Mouse (Mus musculus) myocyte (in vitro differentiated cells): ENCODE results near the gene Ubac2. TPM values are rescaled to one million over a fixed set of nuclear protein-coding genes. Genes with fewer than 3 reads are reported as not detected.

Experiments
- H3K27me3 ChIP-seq: one replicate; pipeline ENCODE4 v1.6.1; 2011; ENCODE audit not compliant: control insufficient read depth, insufficient read depth, insufficient read length
- H3K36me3 ChIP-seq: one replicate; pipeline ENCODE4 v1.6.1; 2011; ENCODE audit not compliant: control insufficient read depth, insufficient read depth
- H3K4me2 ChIP-seq: one replicate; pipeline ENCODE4 v1.6.1; 2011; ENCODE audit warnings: low read depth, control low read depth
- H3K4me3 ChIP-seq: one replicate; pipeline ENCODE4 v1.5.1; 2011; ENCODE audit warnings: mild to moderate bottlenecking, control low read depth, moderate library complexity
- H3K79me2 ChIP-seq: one replicate; pipeline ENCODE4 v1.6.1; 2011; ENCODE audit not compliant: control insufficient read depth, insufficient read depth
- H3ac ChIP-seq: one replicate; pipeline ENCODE4 v1.6.1; 2011; ENCODE audit not compliant: control insufficient read depth, insufficient read length
- CEBPB ChIP-seq: IDR thresholded peaks from 2 replicates; pipeline ENCODE4 v1.6.1; 2011; ENCODE audit warnings: mild to moderate bottlenecking, moderate library complexity; ENCODE audit not compliant: poor library complexity, insufficient read depth, severe bottlenecking
- E2F4 ChIP-seq: IDR thresholded peaks from one replicate; pipeline ENCODE4 v1.6.1; 2011; ENCODE audit warnings: mild to moderate bottlenecking, control low read depth, moderate library complexity; ENCODE audit not compliant: insufficient read depth
- MAX ChIP-seq: IDR thresholded peaks from one replicate; pipeline ENCODE4 v1.6.1; 2011; ENCODE audit warnings: low read depth, mild to moderate bottlenecking, control low read depth
- MYOD1 ChIP-seq, 3 experiments: IDR thresholded peaks; one replicate each; pipeline ENCODE4 v1.6.1; 2011; ENCODE audit warnings: control low read depth in 2 of 3, low read depth in 2 of 3, mild to moderate bottlenecking in 2 of 3, moderate library complexity in 1 of 3; ENCODE audit not compliant: insufficient read length in 2 of 3, control insufficient read depth in 1 of 3
- MYOG ChIP-seq, 3 experiments: IDR thresholded peaks; one replicate each; pipeline ENCODE4 v1.6.1; 2011; ENCODE audit warnings: control low read depth in 2 of 3, low read depth in 2 of 3, mild to moderate bottlenecking in 2 of 3; ENCODE audit not compliant: insufficient read length in 2 of 3, control insufficient read depth in 1 of 3, insufficient read depth in 1 of 3
- POLR2A ChIP-seq: IDR thresholded peaks from one replicate; pipeline ENCODE4 v1.6.1; 2011; ENCODE audit warnings: low read depth, mild to moderate bottlenecking, control low read depth, moderate library complexity; ENCODE audit not compliant: insufficient read length
- POLR2AphosphoS2 ChIP-seq: IDR thresholded peaks from one replicate; pipeline ENCODE4 v1.6.1; 2011; ENCODE audit warnings: low read depth, control low read depth; ENCODE audit not compliant: insufficient read length
- REST ChIP-seq: IDR thresholded peaks from one replicate; pipeline ENCODE4 v1.6.1; 2011; ENCODE audit warnings: mild to moderate bottlenecking, control low read depth, moderate library complexity; ENCODE audit not compliant: insufficient read depth, insufficient read length
- SRF ChIP-seq: IDR thresholded peaks from one replicate; pipeline ENCODE4 v1.6.1; 2011; ENCODE audit warnings: low read depth; ENCODE audit not compliant: control insufficient read depth, insufficient read length
- TCF12 ChIP-seq: IDR thresholded peaks from one replicate; pipeline ENCODE4 v1.6.1; 2011; ENCODE audit warnings: mild to moderate bottlenecking, control low read depth; ENCODE audit not compliant: poor library complexity, insufficient read depth, severe bottlenecking
- TCF3 ChIP-seq: IDR thresholded peaks from one replicate; pipeline ENCODE4 v1.6.1; 2011; ENCODE audit warnings: low read depth, control low read depth; ENCODE audit not compliant: insufficient read length
- USF1 ChIP-seq: IDR thresholded peaks from one replicate; pipeline ENCODE4 v1.6.1; 2011; ENCODE audit warnings: low read depth, mild to moderate bottlenecking, control low read depth, moderate library complexity
- polyA plus RNA-seq: library from polyadenylated mRNA; unstranded; fragments of >200 nt; fragmentation: generic; extraction: Trizol; gene quantifications from one replicate; pipeline ENCODE4 v1.2.1, GENCODE M21; 2012; ENCODE audit warnings: missing spikeins

The Ubac2 gene
- polyA plus RNA-seq, 1 experiment: 33.1 TPM

DNA sequence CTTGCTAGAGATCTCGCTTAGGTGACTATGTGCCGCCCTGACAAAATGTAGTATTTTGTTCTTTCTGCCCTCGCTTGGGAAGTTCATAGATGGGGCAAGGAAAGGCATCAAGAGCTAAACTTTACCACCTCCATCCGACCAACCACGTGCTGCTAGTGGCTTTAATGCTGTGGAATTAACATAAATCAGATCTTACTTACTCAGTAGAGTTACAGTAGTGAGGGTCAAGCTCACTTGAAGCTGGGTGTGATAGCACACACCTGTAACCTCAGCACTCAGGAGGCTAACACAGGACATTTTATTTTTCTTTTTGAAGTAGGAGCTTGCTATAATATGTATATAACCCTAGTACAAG lies 73.6 kb downstream of the Ubac2 start:
- no peak overlapping the region for H3K4me3 ChIP-seq
- H3K36me3 ChIP-seq: peaks cover 5% of the 10 kb centered on the region
- H3K27me3 ChIP-seq: no peaks in the 10 kb centered on the region
- no peak overlapping the region for H3ac ChIP-seq
- H3K79me2 ChIP-seq: no peaks in the 10 kb centered on the region
- TF ChIP-seq CEBPB: no peak
- no peak for TF ChIP-seq POLR2A
- TF ChIP-seq SRF: no peak
- TF ChIP-seq TCF3: no peak
- no peak for TF ChIP-seq E2F4
- no peak for TF ChIP-seq TCF12
- TF ChIP-seq MYOG (IDR thresholded peaks at IDR 0.05; ENCODE audit: control insufficient read depth in 1 of 3, insufficient read depth in 1 of 3, insufficient read length in 2 of 3, low read depth in 2 of 3): no peak
- no peak for TF ChIP-seq POLR2AphosphoS2
- TF ChIP-seq USF1: no peak
- TF ChIP-seq MYOD1 (IDR thresholded peaks at IDR 0.05; ENCODE audit: control insufficient read depth in 1 of 3, insufficient read length in 2 of 3, low read depth in 2 of 3): no peak
- no peak overlapping the region for H3K4me2 ChIP-seq

DNA sequence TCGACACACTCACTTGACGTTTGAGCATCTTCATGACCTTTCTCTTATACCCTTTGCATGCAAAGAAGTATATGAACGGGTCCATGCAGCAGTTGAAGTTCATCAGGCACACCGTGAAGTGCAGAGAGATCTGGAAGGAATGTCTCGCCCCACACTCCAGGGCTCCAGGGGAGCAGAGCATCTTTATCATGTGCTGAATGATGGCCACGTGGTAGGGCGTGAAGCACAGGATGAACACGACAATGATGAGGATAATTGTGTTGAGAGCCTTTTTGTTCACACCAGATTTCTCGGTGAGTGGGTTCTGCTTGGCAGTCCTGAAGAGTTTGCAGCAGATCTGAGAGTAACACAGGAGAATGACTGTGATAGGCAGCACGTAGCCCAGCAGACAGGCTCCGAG lies 75.7 kb downstream of the Ubac2 start:
- H3ac ChIP-seq: no peak overlapping the region
- H3K79me2 ChIP-seq: no peaks in the 10 kb centered on the region
- H3K4me3 ChIP-seq: no peak overlapping the region
- no peaks in the 10 kb centered on the region for H3K27me3 ChIP-seq
- peaks cover 5% of the 10 kb centered on the region for H3K36me3 ChIP-seq
- H3K4me2 ChIP-seq: no peak overlapping the region
- no peak for TF ChIP-seq TCF3

DNA sequence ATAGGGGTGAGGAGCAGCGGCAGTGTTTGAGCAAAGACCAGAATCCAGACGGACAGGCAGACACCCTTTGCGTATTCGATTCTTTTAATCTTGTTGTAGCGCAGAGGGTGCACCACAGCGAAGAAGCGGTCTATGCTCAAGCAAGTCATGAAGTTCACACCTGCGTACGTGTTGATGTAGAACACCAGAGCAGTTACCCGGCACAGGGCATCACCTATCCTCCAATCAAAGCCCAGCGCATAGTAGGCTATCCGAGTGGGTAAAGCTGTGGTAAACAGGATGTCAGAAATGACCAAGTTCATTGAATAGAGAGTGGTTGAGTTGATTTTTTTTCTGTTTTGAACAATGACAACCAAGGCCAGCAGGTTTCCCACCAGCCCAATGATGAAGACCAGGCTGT lies 76.2 kb downstream of the Ubac2 start:
- Histone ChIP-seq H3ac (no peak overlapping the region), H3K4me2 (no peak overlapping the region), H3K36me3 (peaks cover 5% of the 10 kb centered on the region), H3K27me3 (no peaks in the 10 kb centered on the region), H3K4me3 (no peak overlapping the region), H3K79me2 (no peaks in the 10 kb centered on the region)
- TF ChIP-seq MYOG (IDR thresholded peaks at IDR 0.05; ENCODE audit: control insufficient read depth in 1 of 3, insufficient read depth in 1 of 3, insufficient read length in 2 of 3, low read depth in 2 of 3) (no peak), USF1 (no peak), SRF (no peak), MYOD1 (IDR thresholded peaks at IDR 0.05; ENCODE audit: control insufficient read depth in 1 of 3, insufficient read length in 2 of 3, low read depth in 2 of 3) (no peak), TCF3 (no peak), POLR2A (no peak), TCF12 (no peak), CEBPB (no peak), POLR2AphosphoS2 (no peak), E2F4 (no peak), MAX (no peak), REST (no peak)

DNA sequence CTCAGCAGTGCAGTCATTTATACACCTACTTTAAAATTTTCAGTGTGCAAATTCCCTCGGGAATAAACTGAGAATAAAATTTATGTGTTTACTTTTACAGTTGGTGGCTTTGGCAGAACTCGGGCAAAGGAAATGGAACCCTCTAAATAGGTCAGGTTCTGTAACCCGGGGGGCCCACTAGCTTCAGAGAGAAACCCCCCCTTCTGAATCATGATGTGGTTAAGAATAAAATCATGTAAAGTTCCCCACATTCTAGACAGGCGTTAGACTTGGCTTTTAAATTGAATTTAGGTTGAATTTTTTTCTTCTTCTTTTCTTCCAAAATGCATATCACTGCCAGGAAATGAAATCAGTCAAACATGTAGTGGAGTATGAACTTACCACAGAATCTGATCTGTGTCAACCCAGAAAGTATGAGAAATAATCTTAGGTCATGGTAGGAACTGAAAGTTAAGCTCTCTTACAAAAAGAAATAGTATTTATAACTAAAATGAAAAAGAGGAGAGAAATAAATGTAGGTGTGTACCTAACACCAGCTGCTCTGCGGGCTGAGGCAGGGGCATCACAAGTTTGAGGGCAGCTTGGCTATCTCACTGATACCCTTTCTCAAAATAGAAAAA lies 76.9 kb downstream of the Ubac2 start:
- TF ChIP-seq POLR2AphosphoS2: no peak
- TF ChIP-seq TCF12: no peak
- TF ChIP-seq MAX: no peak
- TF ChIP-seq MYOD1 (IDR thresholded peaks at IDR 0.05; ENCODE audit: control insufficient read depth in 1 of 3, insufficient read length in 2 of 3, low read depth in 2 of 3): no peak
- no peak for TF ChIP-seq REST
- no peak for TF ChIP-seq CEBPB
- no peak for TF ChIP-seq E2F4
- no peak for TF ChIP-seq USF1
- no peak for TF ChIP-seq POLR2A
- TF ChIP-seq TCF3: no peak
- TF ChIP-seq MYOG (IDR thresholded peaks at IDR 0.05; ENCODE audit: control insufficient read depth in 1 of 3, insufficient read depth in 1 of 3, insufficient read length in 2 of 3, low read depth in 2 of 3): no peak
- TF ChIP-seq SRF: no peak
- H3K27me3 ChIP-seq: no peaks in the 10 kb centered on the region
- no peak overlapping the region for H3K4me3 ChIP-seq
- no peaks in the 10 kb centered on the region for H3K79me2 ChIP-seq
- H3ac ChIP-seq: no peak overlapping the region
- H3K4me2 ChIP-seq: no peak overlapping the region
- H3K36me3 ChIP-seq: peaks cover 5% of the 10 kb centered on the region

DNA sequence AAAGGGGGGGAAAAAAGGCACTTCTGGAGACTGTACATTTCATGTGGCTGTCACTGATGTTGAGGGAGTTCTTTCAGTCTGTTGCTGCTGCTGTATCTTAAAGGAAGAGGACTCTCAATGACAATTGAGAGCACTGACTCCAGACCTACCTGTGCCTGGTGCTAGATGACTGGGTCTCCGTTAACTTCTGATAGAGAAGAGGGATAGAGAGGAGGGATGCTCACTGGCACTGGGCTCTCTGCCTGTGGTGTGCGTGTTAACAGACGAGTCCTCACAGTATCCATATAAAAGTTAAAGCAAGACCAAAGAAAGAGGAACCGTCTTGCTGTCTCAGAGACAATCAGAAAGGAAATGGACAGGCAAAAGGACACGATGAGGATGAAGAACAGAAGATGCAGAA lies 77.9 kb downstream of the Ubac2 start:
- no peak overlapping the region for H3K4me2 ChIP-seq
- H3ac ChIP-seq: no peak overlapping the region
- H3K4me3 ChIP-seq: no peak overlapping the region
- TF ChIP-seq MYOD1 (IDR thresholded peaks at IDR 0.05; ENCODE audit: control insufficient read depth in 1 of 3, insufficient read length in 2 of 3, low read depth in 2 of 3) (no peak), CEBPB (no peak), TCF3 (no peak), SRF (no peak), REST (no peak), TCF12 (no peak), MYOG (IDR thresholded peaks at IDR 0.05; ENCODE audit: control insufficient read depth in 1 of 3, insufficient read depth in 1 of 3, insufficient read length in 2 of 3, low read depth in 2 of 3) (no peak), E2F4 (no peak)
- peaks cover 5% of the 10 kb centered on the region for H3K36me3 ChIP-seq
- no peaks in the 10 kb centered on the region for H3K27me3 ChIP-seq
- no peaks in the 10 kb centered on the region for H3K79me2 ChIP-seq
